Mouse (Mus musculus): ENCODE results near the gene Zfp871. TPM values are rescaled to one million over a fixed set of nuclear protein-coding genes. Genes with fewer than 3 reads are reported as not detected.
"Not testable (repeated sequence)": the region's sequence is repeated elsewhere in the genome, so short reads cannot be mapped to it uniquely, and the experiment has no call there.

Gene Zfp871
- total RNA-seq, 2 experiments from 2014 or later, result 41.5 to 44.8 TPM

- no peak for DNase-seq (ENCODE audit: low spot score in 2 of 2)
Observed at GRCm38 (mm10) chr17:32741057-32741456, 47.0 kb downstream of the Zfp871 start.

GRCm38 (mm10) chr17:32738406-32738805, 49.7 kb downstream of the Zfp871 start:
- DNase-seq (ENCODE audit: low spot score in 2 of 2), result no peak

GRCm38 (mm10) chr17:32729029-32729428, 59.1 kb downstream of the Zfp871 start:
- DNase-seq (ENCODE audit: low spot score in 2 of 2), result no peak

DNA sequence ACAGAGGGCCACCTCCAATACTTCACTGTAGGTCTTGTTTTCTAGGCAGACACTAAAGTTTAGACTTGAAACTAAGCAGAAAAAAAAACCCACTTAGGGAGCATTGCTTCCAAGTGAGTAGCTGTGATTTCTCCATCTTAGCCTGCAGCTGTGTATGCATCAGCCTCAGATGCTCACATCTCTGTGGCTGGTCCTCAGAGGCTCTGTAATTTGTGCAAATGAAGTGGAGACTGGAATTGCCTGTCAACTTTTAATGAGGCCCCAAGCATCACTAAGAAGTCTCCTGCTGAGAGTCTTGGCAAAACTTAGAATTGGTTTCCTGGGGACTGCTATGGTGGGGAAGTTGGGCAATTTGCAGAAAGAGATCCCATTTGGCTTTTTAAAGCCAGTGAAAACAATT, 61.7 kb downstream of the Zfp871 start:
- not testable (repeated sequence) for DNase-seq (ENCODE audit: low spot score in 2 of 2)

DNA sequence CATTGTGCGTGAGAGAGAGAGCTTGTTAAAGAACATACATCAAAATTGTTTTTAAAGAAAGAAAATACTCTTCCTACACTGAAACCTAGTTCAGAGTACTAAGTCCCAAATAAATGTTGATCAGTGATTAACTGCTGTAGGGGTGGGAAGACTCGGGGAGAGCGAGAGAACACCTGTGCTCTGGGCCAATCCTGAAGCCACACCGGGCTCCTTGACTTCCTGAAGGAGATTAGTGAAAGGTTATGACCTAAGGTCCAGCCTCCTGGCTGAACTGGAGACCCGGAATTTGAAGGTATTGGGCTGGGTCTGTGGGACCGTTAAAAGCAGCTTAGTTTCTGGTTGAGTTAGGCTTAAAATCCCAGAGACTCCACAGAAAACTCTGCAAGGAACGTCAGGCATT, 65.3 kb downstream of the Zfp871 start:
- DNase-seq (ENCODE audit: low spot score in 2 of 2), result no peak

GRCm38 (mm10) chr17:32722151-32722550, 65.9 kb downstream of the Zfp871 start:
- DNase-seq (ENCODE audit: low spot score in 2 of 2), result not testable (repeated sequence)

Other genes with a start within 250 kb of the Zfp871 start
- gene Cyp4f37, start 167.0 kb downstream of the Zfp871 start, total RNA-seq (2021), result not detected
- under 1 TPM in 1 of 2 experiments, not detected in 1; 0.17 TPM for gene Cyp4f40, start 129.4 kb downstream of the Zfp871 start, total RNA-seq (2021)
- gene Cyp4f15, start 102.7 kb downstream of the Zfp871 start, total RNA-seq (2021), result 1 to 10 TPM; 2.3 to 6.1 TPM
- under 1 TPM; 0.46 to 0.64 TPM for gene Zfp811, start 21.6 kb upstream of the Zfp871 start, total RNA-seq (2021)
- 10 to 100 TPM in 1 of 2 experiments, 1 to 10 TPM in 1; 6.9 to 10.2 TPM for gene Zfp799, start 42.0 kb upstream of the Zfp871 start, total RNA-seq (2021)
- gene Zfp870, start 103.4 kb upstream of the Zfp871 start, total RNA-seq (2021), result 10 to 100 TPM in 1 of 2 experiments, 1 to 10 TPM in 1; 8.4 to 11.3 TPM
- 1 to 10 TPM; 6.8 to 9.7 TPM for gene Cyp4f14, start 129.1 kb upstream of the Zfp871 start, total RNA-seq (2021)
- 10 to 100 TPM; 49.7 to 67.3 TPM for gene Cyp4f13, start 159.1 kb upstream of the Zfp871 start, total RNA-seq (2021)
- gene Zfp472, start 177.5 kb upstream of the Zfp871 start, total RNA-seq (2021), result 1 to 10 TPM; 5.6 to 5.7 TPM
- gene Zfp952, start 204.8 kb upstream of the Zfp871 start, total RNA-seq (2021), result 10 to 100 TPM; 10.1 to 12.3 TPM
- gene Zfp763, start 245.1 kb upstream of the Zfp871 start, total RNA-seq (2021), result 1 to 10 TPM; 5.2 to 6.4 TPM